Mouse (Mus musculus) hindbrain, embryonic 12.5 days (tissue): ENCODE data around the gene Krt6a. TPM values are rescaled to one million over a fixed set of nuclear protein-coding genes. Genes with fewer than 3 reads are reported as not detected.
"Not testable (repeated sequence)": the region's sequence is repeated elsewhere in the genome, so short reads cannot be mapped to it uniquely, and the experiment has no call there.

Experiments
- ATAC-seq: fragments of 200-750 bp; cut with Nextera tagmentation; 2 replicates; pipeline ENCODE4 v1.8.0; 2017; ENCODE audit warnings: moderate TSS enrichment; ENCODE audit not compliant: low FRiP score
- H3K27ac ChIP-seq: fragments of 300-500 bp; sonication (generic); 2 replicates; pipeline ENCODE4 v1.5.1; 2016; ENCODE audit warnings: mild to moderate bottlenecking
- H3K27me3 ChIP-seq: fragments of 300-500 bp; sonication (generic); 2 replicates; pipeline ENCODE4 v1.6.1; 2016; ENCODE audit warnings: mild to moderate bottlenecking
- H3K36me3 ChIP-seq: fragments of 300-500 bp; sonication (generic); 2 replicates; pipeline ENCODE4 v1.6.1; 2016; ENCODE audit warnings: mild to moderate bottlenecking
- H3K4me1 ChIP-seq: fragments of 300-500 bp; sonication (generic); 2 replicates; pipeline ENCODE4 v1.6.1; 2016
- H3K4me2 ChIP-seq: fragments of 300-500 bp; sonication (generic); replicated peaks from 2 replicates; pipeline ENCODE4 v1.6.1; 2016; ENCODE audit warnings: mild to moderate bottlenecking
- H3K4me3 ChIP-seq: fragments of 300-500 bp; sonication (generic); 2 replicates; pipeline ENCODE4 v1.5.1; 2016; ENCODE audit warnings: mild to moderate bottlenecking
- H3K9ac ChIP-seq: fragments of 300-500 bp; sonication (generic); 2 replicates; pipeline ENCODE4 v1.6.1; 2016; ENCODE audit warnings: mild to moderate bottlenecking, moderate library complexity
- H3K9me3 ChIP-seq: fragments of 300-500 bp; sonication (generic); replicated peaks from 2 replicates; pipeline ENCODE4 v1.6.1; 2016; ENCODE audit warnings: mild to moderate bottlenecking
- WGBS: fragments of 180-500 bp; shearing (Covaris S2); methylation state at CpG from one replicate; pipeline ENCODE4 v1.1.7; 2016; 5-methylcytosine and 5-hydroxymethylcytosine counted together
- microRNA-seq: library from miRNA; unstranded; fragments of <30 nt; microRNA quantifications from one replicate; pipeline ENCODE4, GENCODE M21; 2017
- polyA plus RNA-seq: library from polyadenylated mRNA; unstranded; fragments of >200 nt; fragmentation: Nextera tagmentation; extraction: Ambion mirVana; gene quantifications from 2 replicates; pipeline ENCODE4 v1.2.1, GENCODE M21; 2016

The Krt6a gene
- polyA plus RNA-seq, 1 experiment from 2014 or later = not detected

- Histone ChIP-seq H3K4me2 (no peak overlapping the region), H3K9me3 (no peaks in the 10 kb centered on the region), H3K4me3 (no peak overlapping the region), H3K27ac (no peak overlapping the region), H3K9ac (no peak overlapping the region), H3K27me3 (no peaks in the 10 kb centered on the region; the same call in 1 of the 2 replicates), H3K36me3 (no peaks in the 10 kb centered on the region), H3K4me1 (no peaks in the 10 kb centered on the region)
- ATAC-seq = no peak
- WGBS = 88% methylated on average over 8 of the region's 8 CpGs
These were observed 5.8 kb upstream of the Krt6a start for GRCm38 (mm10) chr15:101699866-101700265.

DNA sequence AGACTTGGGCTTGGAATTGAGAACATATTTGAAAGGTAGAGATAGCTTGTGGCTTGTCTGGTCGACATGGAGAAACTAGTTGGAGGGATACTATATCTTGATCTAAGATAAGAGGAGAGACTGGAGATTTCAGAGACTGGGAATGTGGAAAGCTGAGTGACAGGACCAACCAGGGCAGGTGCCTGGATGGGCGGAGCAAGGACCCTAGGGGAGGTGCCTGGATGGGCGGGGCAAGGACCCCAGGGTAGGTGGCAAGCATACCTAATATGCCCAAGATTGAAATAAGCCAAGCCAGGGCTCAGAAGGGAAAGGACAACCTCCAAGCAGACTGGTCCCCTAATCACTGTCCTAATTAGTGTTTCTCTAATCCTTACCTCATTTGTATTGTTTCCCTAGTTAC, 5.1 kb upstream of the Krt6a start:
- WGBS = 73% methylated on average over 3 of the region's 3 CpGs
- H3K9ac ChIP-seq = no peak overlapping the region
- no peak overlapping the region for H3K27ac ChIP-seq
- no peaks in the 10 kb centered on the region for H3K9me3 ChIP-seq
- ATAC-seq = no peak
- H3K4me2 ChIP-seq = no peak overlapping the region
- no peak overlapping the region for H3K4me3 ChIP-seq
- H3K4me1 ChIP-seq = no peaks in the 10 kb centered on the region
- H3K27me3 ChIP-seq = no peaks in the 10 kb centered on the region; the same call in 1 of the 2 replicates
- no peaks in the 10 kb centered on the region for H3K36me3 ChIP-seq

- ATAC-seq = no peak
- 74% methylated on average over 8 of the region's 8 CpGs for WGBS
- Histone ChIP-seq H3K27me3 (no peaks in the 10 kb centered on the region; the same call in 1 of the 2 replicates), H3K4me3 (no peak overlapping the region), H3K9me3 (no peaks in the 10 kb centered on the region), H3K4me1 (no peaks in the 10 kb centered on the region), H3K36me3 (no peaks in the 10 kb centered on the region), H3K4me2 (no peak overlapping the region), H3K9ac (no peak overlapping the region), H3K27ac (no peak overlapping the region)
These were observed 3.5 kb upstream of the Krt6a start for GRCm38 (mm10) chr15:101697326-101698188.

- H3K27ac ChIP-seq, ATAC-seq, H3K27me3 ChIP-seq, H3K9me3 ChIP-seq, H3K4me1 ChIP-seq, H3K4me3 ChIP-seq, H3K36me3 ChIP-seq, H3K4me2 ChIP-seq, H3K9ac ChIP-seq: not testable (repeated sequence)
- WGBS = 93% methylated on average over 5 of the region's 5 CpGs
These were observed 3.6 kb downstream of the Krt6a start for GRCm38 (mm10) chr15:101690460-101690859.

DNA sequence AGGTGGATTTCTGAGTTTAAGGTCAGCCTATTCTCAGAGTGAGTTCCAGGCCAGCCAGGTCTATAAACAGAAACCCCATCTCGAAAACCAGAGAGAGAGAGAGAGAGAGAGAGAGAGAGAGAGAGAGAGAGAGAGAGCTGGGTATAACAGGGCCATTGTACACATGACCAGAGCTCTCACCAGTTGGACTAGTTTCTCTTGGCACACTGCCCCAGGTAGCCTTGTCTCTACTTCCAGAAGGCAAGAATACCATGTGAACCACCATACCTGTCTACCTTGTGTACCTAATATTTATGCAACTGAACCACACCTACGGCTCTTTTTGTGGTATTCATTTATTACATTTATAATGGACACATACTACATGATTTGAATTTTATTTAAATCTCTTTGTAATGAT, 5.9 kb downstream of the Krt6a start:
- Histone ChIP-seq H3K9me3 (no peaks in the 10 kb centered on the region), H3K36me3 (no peaks in the 10 kb centered on the region), H3K4me3 (no peak overlapping the region), H3K9ac (no peak overlapping the region), H3K27me3 (no peaks in the 10 kb centered on the region), H3K4me2 (no peak overlapping the region), H3K27ac (no peak overlapping the region), H3K4me1 (no peaks in the 10 kb centered on the region)
- WGBS = 62% methylated on average over 2 of the region's 2 CpGs
- ATAC-seq = no peak

DNA sequence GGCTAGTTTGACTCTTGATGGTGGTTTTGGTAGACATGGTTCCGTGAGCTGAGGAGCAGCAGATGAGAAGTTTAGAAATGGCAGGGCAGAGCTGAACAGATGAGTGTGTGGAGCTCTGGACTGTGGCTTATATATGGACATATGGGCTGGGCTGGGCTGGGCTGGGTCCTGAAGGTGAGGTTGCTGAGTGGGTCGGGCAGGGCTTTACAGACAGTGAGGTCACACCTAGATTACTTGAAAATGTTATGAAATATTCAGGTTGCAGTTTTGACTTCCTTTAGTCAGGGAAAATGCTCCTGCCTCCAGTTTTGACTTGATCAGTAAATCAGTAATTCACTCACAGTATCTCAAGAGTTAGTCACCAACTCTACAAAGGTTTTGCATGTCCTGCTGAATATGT, 13.9 kb downstream of the Krt6a start, which contains the start of gene Krt6b:
TSS of gene Krt6b (minus strand) at position 101 of the 400 bp plus-strand sequence.
- H3K27ac ChIP-seq = no peak within 1 kb of the TSS
- no peaks in the 10 kb centered on the region for H3K36me3 ChIP-seq

DNA sequence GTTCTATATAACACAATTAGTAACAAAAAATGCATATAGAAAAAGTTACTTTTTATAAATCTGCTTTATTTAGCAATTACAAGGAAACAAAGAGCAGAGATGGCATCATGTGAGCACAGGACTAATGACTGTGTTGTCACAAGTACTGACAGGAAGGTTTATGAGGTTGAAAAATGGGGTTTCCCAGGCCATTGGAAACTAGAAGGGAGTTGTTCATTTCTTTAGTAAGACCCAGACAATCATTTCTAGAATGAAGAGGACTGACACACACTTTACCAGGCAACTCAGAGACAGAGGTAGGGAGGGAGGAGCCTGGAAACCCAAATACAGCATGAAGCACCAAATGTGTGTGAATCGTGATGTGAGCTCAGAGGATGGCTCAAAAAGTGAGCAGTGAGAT, 18.1 kb downstream of the Krt6a start:
- no peak for ATAC-seq
- Histone ChIP-seq H3K4me1 (no peaks in the 10 kb centered on the region), H3K36me3 (no peaks in the 10 kb centered on the region), H3K27ac (no peak overlapping the region), H3K9me3 (no peaks in the 10 kb centered on the region), H3K4me2 (no peak overlapping the region), H3K4me3 (no peak overlapping the region), H3K27me3 (no peaks in the 10 kb centered on the region), H3K9ac (no peak overlapping the region)
- 90% methylated on average over 1 of the region's 1 CpGs for WGBS

More for the DNA sequence above, 13.9 kb downstream of the Krt6a start, which contains the start of gene Krt6b:
- Histone ChIP-seq H3K4me2 (no peak within 1 kb of the TSS), H3K4me1 (no peaks in the 10 kb centered on the region), H3K9me3 (no peaks in the 10 kb centered on the region), H3K4me3 (no peak within 1 kb of the TSS), H3K27me3 (no peaks in the 10 kb centered on the region), H3K9ac (no peak within 1 kb of the TSS)
- no peak for ATAC-seq
- 88% methylated on average over 2 of the region's 2 CpGs for WGBS

GRCm38 (mm10) chr15:101652736-101653265, 41.3 kb downstream of the Krt6a start:
- 90% methylated on average over 5 of the region's 5 CpGs for WGBS
- H3K27me3 ChIP-seq = no peaks in the 10 kb centered on the region

GRCm38 (mm10) chr15:101647280-101647679, 46.8 kb downstream of the Krt6a start, which contains the start of gene Gm5478:
Gene Gm5478, minus strand, starts transcription at chr15:101647380.
- H3K36me3 ChIP-seq = no peaks in the 10 kb centered on the region
- H3K9ac ChIP-seq = no peak within 1 kb of the TSS
- no peak for ATAC-seq
- H3K27me3 ChIP-seq = no peaks in the 10 kb centered on the region
- no peaks in the 10 kb centered on the region for H3K4me1 ChIP-seq
- H3K4me3 ChIP-seq = no peak within 1 kb of the TSS
- WGBS = 78% methylated on average over 3 of the region's 3 CpGs
- no peak within 1 kb of the TSS for H3K4me2 ChIP-seq
- no peak within 1 kb of the TSS for H3K27ac ChIP-seq
- no peaks in the 10 kb centered on the region for H3K9me3 ChIP-seq

More at GRCm38 (mm10) chr15:101652736-101653265, 41.3 kb downstream of the Krt6a start:
- no peak overlapping the region for H3K4me2 ChIP-seq
- H3K9ac ChIP-seq = no peak overlapping the region
- H3K9me3 ChIP-seq = no peaks in the 10 kb centered on the region
- H3K4me3 ChIP-seq = no peak overlapping the region
- no peak overlapping the region for H3K27ac ChIP-seq
- H3K36me3 ChIP-seq = no peaks in the 10 kb centered on the region
- no peak for ATAC-seq
- H3K4me1 ChIP-seq = no peaks in the 10 kb centered on the region

Small RNA genes lying within 50 kb of the gene (microRNA-seq; reads per million reads assigned to microRNA genes)
- not detected for gene Gm44323
- not detected for gene Gm44342
- gene Gm44383 = not detected
- gene Gm44479 = not detected

Other genes with a start within 250 kb of the Krt6a start
- gene Krt88, start 246.6 kb downstream of the Krt6a start, polyA plus RNA-seq = not detected in 2 replicates
- not detected in 2 replicates for gene Krt81, start 230.6 kb downstream of the Krt6a start, polyA plus RNA-seq
- gene Krt86, start 220.8 kb downstream of the Krt6a start, polyA plus RNA-seq = not detected in 2 replicates
- not detected in 2 replicates for gene Krt83, start 202.8 kb downstream of the Krt6a start, polyA plus RNA-seq
- not detected in 2 replicates for gene Gm49425, start 177.0 kb downstream of the Krt6a start, polyA plus RNA-seq
- gene Krt84, start 161.5 kb downstream of the Krt6a start, polyA plus RNA-seq = not detected in 2 replicates
- gene Krt82, start 143.6 kb downstream of the Krt6a start, polyA plus RNA-seq = not detected in 2 replicates
- gene Krt90, start 131.4 kb downstream of the Krt6a start, polyA plus RNA-seq = 0.14 and 0.30 TPM in 2 replicates
- 0.08 and 0.18 TPM in 2 replicates for gene Krt75, start 120.4 kb downstream of the Krt6a start, polyA plus RNA-seq
- not detected in 2 replicates for gene Gm5414, start 66.1 kb downstream of the Krt6a start, polyA plus RNA-seq
- gene Gm5478, start 46.9 kb downstream of the Krt6a start, polyA plus RNA-seq = not detected in 2 replicates
- gene Krt6b, start 14.0 kb downstream of the Krt6a start, polyA plus RNA-seq = not detected in 2 replicates
- 14.1 and 16.6 TPM in 2 replicates for gene Krt5, start 18.6 kb upstream of the Krt6a start, polyA plus RNA-seq
- gene Krt71, start 48.8 kb upstream of the Krt6a start, polyA plus RNA-seq = not detected in 2 replicates
- not detected in 2 replicates for gene Krt72, start 92.2 kb upstream of the Krt6a start, polyA plus RNA-seq
- gene Krt73, start 108.0 kb upstream of the Krt6a start, polyA plus RNA-seq = 0.57 and 0.65 TPM in 2 replicates
- not detected in 2 replicates for gene Krt2, start 123.9 kb upstream of the Krt6a start, polyA plus RNA-seq
- 4.2 and 4.4 TPM in 2 replicates for gene Krt1, start 156.5 kb upstream of the Krt6a start, polyA plus RNA-seq
- not detected in 2 replicates for gene Krt77, start 175.4 kb upstream of the Krt6a start, polyA plus RNA-seq
- gene Krt76, start 198.6 kb upstream of the Krt6a start, polyA plus RNA-seq = not detected in 2 replicates
- gene Krt4, start 230.4 kb upstream of the Krt6a start, polyA plus RNA-seq = 0.21 TPM in 1 of 2 replicates, not detected in the other
- not detected in 2 replicates for gene Krt79, start 246.0 kb upstream of the Krt6a start, polyA plus RNA-seq